Mouse (Mus musculus) heart, postnatal 4 days (tissue): ENCODE data around the gene Zfyve9. TPM values are rescaled to one million over a fixed set of nuclear protein-coding genes. Genes with fewer than 3 reads are reported as not detected.
"Not testable (repeated sequence)": the region's sequence is repeated elsewhere in the genome, so short reads cannot be mapped to it uniquely, and the experiment has no call there.

Experiments used
- DNase-seq: peaks from one replicate; pipeline ENCODE4 v3.0.0; 2021
- total RNA-seq, 2 experiments: library from RNA; stranded (reverse); gene quantifications; 2 replicates each; pipeline ENCODE4 v1.2.3; 2021

Zfyve9 gene
- total RNA-seq, 2 experiments from 2014 or later = 24.3 to 25.7 TPM

- DNase-seq = no peak
Observed at GRCm38 (mm10) chr4:108721245-108721784, 59.3 kb downstream of the Zfyve9 start.

GRCm38 (mm10) chr4:108719349-108719748, 61.2 kb downstream of the Zfyve9 start, which contains the start of gene 3110021N24Rik:
Gene 3110021N24Rik (plus strand): TSS chr4:108719649.
- DNase-seq = no peak

- DNase-seq = peak; percentile 12
Observed at GRCm38 (mm10) chr4:108708209-108708608, 72.4 kb downstream of the Zfyve9 start.

DNA sequence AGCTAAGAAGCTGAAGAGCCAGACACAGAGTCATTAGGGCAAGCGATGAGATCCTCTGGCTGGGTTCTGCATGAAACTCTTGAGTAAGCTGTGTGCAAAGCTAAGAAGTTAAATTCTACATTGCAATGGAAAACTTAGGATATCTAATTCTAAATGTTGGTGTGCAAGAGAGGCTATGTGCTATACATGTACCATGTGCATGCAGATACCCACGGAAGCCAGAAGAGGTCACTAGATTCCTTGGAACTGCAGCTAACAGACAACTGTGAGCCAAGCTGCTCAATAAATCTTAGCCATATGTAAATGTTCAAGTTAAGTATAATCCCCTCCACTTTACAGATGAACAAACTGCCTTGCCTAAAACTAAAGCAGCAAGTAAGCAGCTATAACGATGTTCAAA, 83.7 kb downstream of the Zfyve9 start:
- DNase-seq = peak; percentile 38

DNA sequence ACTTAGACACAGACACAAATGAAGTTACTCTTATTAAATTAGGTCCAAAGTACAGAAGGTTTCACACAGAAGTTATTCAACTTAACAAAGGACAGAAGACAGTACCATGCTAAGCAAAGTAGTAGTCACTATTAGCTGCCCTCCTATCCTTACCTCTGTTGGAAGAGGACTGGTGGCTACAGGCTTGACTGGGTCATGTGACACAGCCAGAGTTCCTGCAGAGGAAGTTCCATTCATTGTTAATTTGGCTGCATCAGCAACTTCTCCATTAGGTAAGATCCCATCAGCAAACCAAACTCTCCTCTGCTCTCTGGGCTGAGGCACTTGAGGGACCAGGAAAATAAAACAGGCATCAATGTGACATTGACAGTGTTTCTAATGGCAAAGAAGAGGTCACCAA, 89.1 kb downstream of the Zfyve9 start:
- DNase-seq = no peak

- DNase-seq = no peak
Observed at GRCm38 (mm10) chr4:108690479-108690878, 90.1 kb downstream of the Zfyve9 start.

DNA sequence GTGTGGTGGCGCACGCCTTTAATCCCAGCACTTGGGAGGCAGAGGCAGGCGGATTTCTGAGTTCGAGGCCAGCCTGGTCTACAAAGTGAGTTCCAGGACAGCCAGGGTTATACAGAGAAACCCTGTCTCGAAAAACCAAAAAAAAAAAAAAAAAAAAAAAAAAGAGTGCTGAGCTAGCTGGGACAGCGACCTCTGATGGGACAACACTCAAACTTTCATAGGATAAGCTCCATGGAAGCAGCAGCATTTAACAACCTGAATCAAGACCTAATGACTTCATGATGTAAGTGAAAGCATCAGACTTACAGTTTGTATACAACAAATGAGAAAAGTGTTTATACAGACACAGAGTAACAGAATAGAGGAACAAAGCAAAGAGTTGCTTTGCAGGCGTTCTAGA, 93.5 kb downstream of the Zfyve9 start:
- not testable (repeated sequence) for DNase-seq

GRCm38 (mm10) chr4:108686156-108686555, 94.4 kb downstream of the Zfyve9 start:
- DNase-seq = no peak

DNA sequence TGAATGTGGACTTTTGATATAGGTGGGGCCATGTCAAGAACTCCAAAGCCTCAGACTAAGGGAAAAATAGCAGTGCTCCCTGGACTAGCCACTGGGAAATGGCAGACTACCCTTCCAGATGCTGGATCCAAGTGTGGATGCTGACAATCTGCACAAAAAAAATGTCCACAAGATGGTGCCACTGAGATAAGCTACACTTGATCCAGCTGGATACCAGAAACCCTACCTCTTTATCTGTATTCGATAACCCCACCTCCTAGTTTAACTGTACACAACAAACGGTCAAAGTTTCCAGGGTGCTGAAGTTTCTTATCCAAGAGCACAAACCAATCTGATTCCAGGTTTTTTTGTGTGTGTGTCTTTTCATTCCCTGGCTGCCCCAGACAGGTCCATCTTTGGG, 116.2 kb downstream of the Zfyve9 start:
- DNase-seq = no peak

GRCm38 (mm10) chr4:108638752-108639151, 141.8 kb downstream of the Zfyve9 start:
- no peak for DNase-seq

GRCm38 (mm10) chr4:108637721-108638120, 142.9 kb downstream of the Zfyve9 start:
- no peak for DNase-seq

GRCm38 (mm10) chr4:108635101-108635500, 145.5 kb downstream of the Zfyve9 start:
- DNase-seq = no peak

GRCm38 (mm10) chr4:108634696-108635095, 145.9 kb downstream of the Zfyve9 start:
- no peak for DNase-seq

DNA sequence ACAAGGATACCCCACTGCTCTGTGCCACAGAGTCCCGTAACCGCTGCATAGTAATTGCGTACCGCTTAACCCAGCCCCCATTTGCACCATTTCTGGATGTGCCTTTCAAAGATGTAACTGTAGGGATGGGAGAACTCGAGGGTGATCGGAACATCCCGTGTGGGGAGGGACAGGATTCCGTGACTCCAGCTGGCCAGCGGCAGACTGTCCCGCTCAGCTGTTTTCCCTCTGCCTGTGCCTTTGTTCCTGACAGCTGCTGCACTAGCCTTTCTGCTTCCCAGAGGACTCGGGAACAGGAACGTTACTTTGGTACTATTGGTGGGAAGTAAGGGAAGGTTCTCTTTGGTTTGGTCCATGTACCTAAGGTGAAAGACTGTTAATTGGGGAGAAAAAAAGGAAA, 146.9 kb downstream of the Zfyve9 start:
- no peak for DNase-seq

DNA sequence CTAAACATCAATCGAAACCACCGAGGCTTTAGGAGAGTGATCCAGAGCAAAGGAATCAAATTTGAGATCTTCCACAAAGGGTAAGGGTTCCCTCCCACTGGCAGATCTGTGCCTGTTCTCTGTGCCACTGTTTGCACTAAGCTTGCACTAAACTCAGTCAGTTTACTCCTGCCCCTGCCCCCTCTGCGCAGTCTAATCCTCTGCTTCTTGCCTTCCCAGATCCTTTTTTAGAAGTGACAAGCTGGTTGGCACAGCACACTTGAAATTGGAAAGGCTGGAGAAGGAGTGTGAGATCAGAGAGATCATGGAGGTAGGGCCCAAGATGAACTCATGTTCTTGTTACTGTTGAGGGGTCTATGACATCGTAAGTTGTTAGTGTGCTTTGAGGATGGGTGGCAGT, 149.0 kb downstream of the Zfyve9 start:
- no peak for DNase-seq

- no peak for DNase-seq
Observed at GRCm38 (mm10) chr4:108630096-108630495, 150.5 kb downstream of the Zfyve9 start.

- no peak for DNase-seq
Observed at GRCm38 (mm10) chr4:108629363-108629880, 151.2 kb downstream of the Zfyve9 start.

GRCm38 (mm10) chr4:108627066-108627465, 153.5 kb downstream of the Zfyve9 start:
- DNase-seq = no peak

- DNase-seq = peak; percentile 31
Observed at GRCm38 (mm10) chr4:108621504-108621903, 159.1 kb downstream of the Zfyve9 start.

- DNase-seq = no peak
Observed at GRCm38 (mm10) chr4:108620536-108620935, 160.1 kb downstream of the Zfyve9 start.

DNA sequence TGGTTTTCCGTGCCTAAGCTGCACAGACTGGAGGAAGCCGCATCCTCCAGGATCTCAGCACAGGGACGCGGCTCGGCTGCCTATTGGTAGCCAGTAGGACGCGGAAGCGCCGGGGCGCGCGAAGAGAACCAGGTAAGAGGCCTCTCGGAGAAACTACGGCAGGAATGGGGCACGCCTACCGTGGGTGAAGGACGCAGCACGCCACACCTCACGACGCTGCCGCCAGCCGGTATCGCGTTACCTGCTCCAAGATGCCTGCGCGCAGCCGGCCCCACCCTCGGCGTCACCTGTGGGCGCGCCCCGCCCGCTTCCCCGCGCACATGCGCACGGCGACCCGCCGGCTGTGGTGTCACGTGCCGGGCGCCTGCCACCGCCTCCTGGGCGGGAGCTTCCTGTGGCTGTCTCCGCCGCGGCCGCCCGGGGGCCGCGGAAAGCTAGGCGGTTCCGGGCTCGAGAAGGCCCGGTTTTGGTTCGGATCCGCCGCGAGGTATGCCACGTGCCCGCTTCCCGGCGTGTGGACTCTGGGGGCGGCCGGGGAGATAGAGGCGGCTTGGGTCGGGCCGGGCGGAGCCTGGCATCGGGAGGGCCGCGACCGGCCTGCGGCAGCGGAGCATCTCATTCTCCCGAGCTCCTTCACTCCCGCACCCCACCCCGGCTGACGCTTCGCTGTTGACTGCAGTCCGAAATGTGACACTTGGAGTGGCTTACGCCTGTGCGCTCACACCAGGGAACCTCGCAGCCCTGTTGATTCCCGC, 160.8 kb downstream of the Zfyve9 start, which contains the start of gene Cc2d1b:
Gene Cc2d1b (plus strand): TSS at position 354 of the 755 bp plus-strand sequence.
- peak; percentile 88 for DNase-seq

- peak; percentile 25 for DNase-seq
Observed at GRCm38 (mm10) chr4:108619165-108619564, 161.4 kb downstream of the Zfyve9 start.

GRCm38 (mm10) chr4:108618586-108618985, 162.0 kb downstream of the Zfyve9 start:
- DNase-seq = no peak

DNA sequence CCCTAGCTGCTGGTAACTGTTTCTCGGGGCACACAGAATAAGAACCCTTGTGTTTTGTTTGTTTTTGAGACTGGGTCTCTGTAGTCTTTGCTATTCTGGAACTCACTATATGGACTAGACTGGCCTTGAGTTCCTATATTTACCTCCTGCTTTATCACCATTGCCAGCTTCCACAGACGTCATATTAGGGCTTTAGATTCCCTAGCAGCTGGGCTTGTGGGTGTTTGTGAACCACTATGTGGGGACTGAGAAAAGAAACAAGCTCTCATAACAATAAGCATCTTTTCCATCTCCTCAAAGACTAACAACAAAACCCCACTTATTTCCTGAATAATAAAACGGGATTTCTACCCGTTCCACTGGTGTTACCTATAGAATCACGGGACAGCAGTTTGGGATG, 169.7 kb downstream of the Zfyve9 start:
- DNase-seq = no peak
